Mouse (Mus musculus): ENCODE data around the gene Eme2. TPM values are rescaled to one million over a fixed set of nuclear protein-coding genes. Genes with fewer than 3 reads are reported as not detected.

Gene Eme2
- polyA plus RNA-seq, 1 experiment from 2014 or later: 23.0 TPM

- no peaks in the 10 kb centered on the region for H3K4me1 ChIP-seq (ENCODE audit: control insufficient read depth, insufficient read depth, low read length)
- H3K9me3 ChIP-seq (ENCODE audit: control insufficient read depth, low read length): no peaks in the 10 kb centered on the region
- H3K4me3 ChIP-seq (ENCODE audit: low read depth, low read length): no peak overlapping the region
- no peaks in the 10 kb centered on the region for H3K36me3 ChIP-seq (ENCODE audit: control insufficient read depth, insufficient read depth, low read length)
- H3K9ac ChIP-seq (ENCODE audit: low read depth, low read length): no peak overlapping the region
- WGBS: 36% methylated on average over 1 of the region's 1 CpGs
- ATAC-seq (ENCODE audit: low read depth) (no peak), DNase-seq (ENCODE audit: low spot score) (no peak)
- no peak overlapping the region for H3K4me2 ChIP-seq (ENCODE audit: low read depth, low read length)
- no peak overlapping the region for H3K27ac ChIP-seq (replicated peaks; ENCODE audit: low read depth, low read length)
- no peaks in the 10 kb centered on the region for H3K27me3 ChIP-seq (replicated peaks; ENCODE audit: control insufficient read depth, insufficient read depth, low read length)
Measured at GRCm38 (mm10) chr17:24874405-24874745, 20.5 kb downstream of the Eme2 start.

- Histone ChIP-seq H3K36me3 (ENCODE audit: control insufficient read depth, insufficient read depth, low read length) (no peaks in the 10 kb centered on the region), H3K9ac (ENCODE audit: low read depth, low read length) (no peak overlapping the region), H3K27me3 (replicated peaks; ENCODE audit: control insufficient read depth, insufficient read depth, low read length) (no peaks in the 10 kb centered on the region), H3K4me3 (ENCODE audit: low read depth, low read length) (no peak overlapping the region), H3K27ac (replicated peaks; ENCODE audit: low read depth, low read length) (no peak overlapping the region), H3K4me1 (ENCODE audit: control insufficient read depth, insufficient read depth, low read length) (no peaks in the 10 kb centered on the region), H3K9me3 (ENCODE audit: control insufficient read depth, low read length) (no peaks in the 10 kb centered on the region), H3K4me2 (ENCODE audit: low read depth, low read length) (no peak overlapping the region)
- ATAC-seq (ENCODE audit: low read depth) (no peak), DNase-seq (ENCODE audit: low spot score) (no peak)
- WGBS: 57% methylated on average over 4 of the region's 4 CpGs
Measured at GRCm38 (mm10) chr17:24873695-24874404, 21.0 kb downstream of the Eme2 start.

- Histone ChIP-seq H3K27ac (replicated peaks; ENCODE audit: low read depth, low read length) (no peak overlapping the region), H3K9ac (ENCODE audit: low read depth, low read length) (no peak overlapping the region), H3K4me3 (ENCODE audit: low read depth, low read length) (no peak overlapping the region), H3K36me3 (ENCODE audit: control insufficient read depth, insufficient read depth, low read length) (peaks cover 17% of the 10 kb centered on the region; the same call in 1 of the 2 replicates), H3K4me1 (ENCODE audit: control insufficient read depth, insufficient read depth, low read length) (no peaks in the 10 kb centered on the region), H3K4me2 (ENCODE audit: low read depth, low read length) (no peak overlapping the region), H3K27me3 (replicated peaks; ENCODE audit: control insufficient read depth, insufficient read depth, low read length) (no peaks in the 10 kb centered on the region), H3K9me3 (ENCODE audit: control insufficient read depth, low read length) (no peaks in the 10 kb centered on the region)
- DNase-seq (ENCODE audit: low spot score) (no peak), ATAC-seq (ENCODE audit: low read depth) (no peak)
- WGBS: 89% methylated on average over 10 of the region's 10 CpGs
Measured at GRCm38 (mm10) chr17:24867914-24868313, 27.0 kb downstream of the Eme2 start.

- DNase-seq (ENCODE audit: low spot score) (no peak), ATAC-seq (ENCODE audit: low read depth) (no peak)
- H3K9me3 ChIP-seq (ENCODE audit: control insufficient read depth, low read length): no peaks in the 10 kb centered on the region
- H3K4me1 ChIP-seq (ENCODE audit: control insufficient read depth, insufficient read depth, low read length): no peaks in the 10 kb centered on the region
- peaks cover 36% of the 10 kb centered on the region for H3K36me3 ChIP-seq (ENCODE audit: control insufficient read depth, insufficient read depth, low read length)
- H3K27me3 ChIP-seq (replicated peaks; ENCODE audit: control insufficient read depth, insufficient read depth, low read length): no peaks in the 10 kb centered on the region
- no peak within 1 kb of the TSS; the same call in 1 of the 2 replicates for H3K9ac ChIP-seq (ENCODE audit: low read depth, low read length)
- H3K4me2 ChIP-seq (ENCODE audit: low read depth, low read length): no peak within 1 kb of the TSS
- H3K4me3 ChIP-seq (ENCODE audit: low read depth, low read length): no peak within 1 kb of the TSS
- H3K27ac ChIP-seq (replicated peaks; ENCODE audit: low read depth, low read length): no peak within 1 kb of the TSS
- 85% methylated on average over 8 of the region's 8 CpGs for WGBS
Measured at GRCm38 (mm10) chr17:24865776-24866175, 29.1 kb downstream of the Eme2 start, which contains the start of gene Igfals. Gene Igfals, plus strand, starts transcription at chr17:24865997.

- Histone ChIP-seq H3K4me3 (ENCODE audit: low read depth, low read length) (no peak overlapping the region), H3K27ac (replicated peaks; ENCODE audit: low read depth, low read length) (no peak overlapping the region), H3K36me3 (ENCODE audit: control insufficient read depth, insufficient read depth, low read length) (peaks cover 46% of the 10 kb centered on the region), H3K9ac (ENCODE audit: low read depth, low read length) (no peak overlapping the region), H3K27me3 (replicated peaks; ENCODE audit: control insufficient read depth, insufficient read depth, low read length) (no peaks in the 10 kb centered on the region), H3K9me3 (ENCODE audit: control insufficient read depth, low read length) (no peaks in the 10 kb centered on the region), H3K4me1 (ENCODE audit: control insufficient read depth, insufficient read depth, low read length) (no peaks in the 10 kb centered on the region), H3K4me2 (ENCODE audit: low read depth, low read length) (no peak overlapping the region)
- no peak for DNase-seq (ENCODE audit: low spot score)
- WGBS: 95% methylated on average over 3 of the region's 3 CpGs
- ATAC-seq (ENCODE audit: low read depth): no peak
Measured at GRCm38 (mm10) chr17:24861785-24862184, 33.1 kb downstream of the Eme2 start.

- Histone ChIP-seq H3K4me1 (ENCODE audit: control insufficient read depth, insufficient read depth, low read length) (no peaks in the 10 kb centered on the region), H3K27ac (replicated peaks; ENCODE audit: low read depth, low read length) (no peak overlapping the region), H3K9me3 (ENCODE audit: control insufficient read depth, low read length) (no peaks in the 10 kb centered on the region), H3K4me2 (ENCODE audit: low read depth, low read length) (no peak overlapping the region), H3K27me3 (replicated peaks; ENCODE audit: control insufficient read depth, insufficient read depth, low read length) (no peaks in the 10 kb centered on the region), H3K4me3 (ENCODE audit: low read depth, low read length) (no peak overlapping the region), H3K36me3 (ENCODE audit: control insufficient read depth, insufficient read depth, low read length) (peaks cover 50% of the 10 kb centered on the region), H3K9ac (ENCODE audit: low read depth, low read length) (no peak overlapping the region)
- WGBS: 96% methylated on average over 7 of the region's 8 CpGs
- DNase-seq (ENCODE audit: low spot score): no peak
- ATAC-seq (ENCODE audit: low read depth): no peak
Measured at GRCm38 (mm10) chr17:24860076-24860475, 34.8 kb downstream of the Eme2 start.

- DNase-seq (ENCODE audit: low spot score) (no peak), ATAC-seq (ENCODE audit: low read depth) (no peak)
- no peaks in the 10 kb centered on the region for H3K4me1 ChIP-seq (ENCODE audit: control insufficient read depth, insufficient read depth, low read length)
- no peak overlapping the region for H3K4me2 ChIP-seq (ENCODE audit: low read depth, low read length)
- H3K9ac ChIP-seq (ENCODE audit: low read depth, low read length): no peak overlapping the region
- peaks cover 51% of the 10 kb centered on the region for H3K36me3 ChIP-seq (ENCODE audit: control insufficient read depth, insufficient read depth, low read length)
- WGBS: 83% methylated on average over 6 of the region's 6 CpGs
- no peak overlapping the region for H3K27ac ChIP-seq (replicated peaks; ENCODE audit: low read depth, low read length)
- no peaks in the 10 kb centered on the region for H3K9me3 ChIP-seq (ENCODE audit: control insufficient read depth, low read length)
- no peak overlapping the region for H3K4me3 ChIP-seq (ENCODE audit: low read depth, low read length)
- H3K27me3 ChIP-seq (replicated peaks; ENCODE audit: control insufficient read depth, insufficient read depth, low read length): no peaks in the 10 kb centered on the region
Measured at GRCm38 (mm10) chr17:24858967-24859366, 35.9 kb downstream of the Eme2 start.

- WGBS: 81% methylated on average over 8 of the region's 8 CpGs
- no peak overlapping the region for H3K4me3 ChIP-seq (ENCODE audit: low read depth, low read length)
Measured at GRCm38 (mm10) chr17:24857831-24858470, 36.9 kb downstream of the Eme2 start.

GRCm38 (mm10) chr17:24856589-24856988 is 38.3 kb downstream of the Eme2 start:
- WGBS: 94% methylated on average over 13 of the region's 13 CpGs
- Histone ChIP-seq H3K4me3 (ENCODE audit: low read depth, low read length) (no peak overlapping the region), H3K27ac (replicated peaks; ENCODE audit: low read depth, low read length) (no peak overlapping the region), H3K9ac (ENCODE audit: low read depth, low read length) (no peak overlapping the region), H3K9me3 (ENCODE audit: control insufficient read depth, low read length) (no peaks in the 10 kb centered on the region), H3K36me3 (ENCODE audit: control insufficient read depth, insufficient read depth, low read length) (peaks cover 43% of the 10 kb centered on the region), H3K4me2 (ENCODE audit: low read depth, low read length) (no peak overlapping the region), H3K4me1 (ENCODE audit: control insufficient read depth, insufficient read depth, low read length) (no peaks in the 10 kb centered on the region), H3K27me3 (replicated peaks; ENCODE audit: control insufficient read depth, insufficient read depth, low read length) (peaks cover 3% of the 10 kb centered on the region; the same call in 1 of the 2 replicates)
- ATAC-seq (ENCODE audit: low read depth) (no peak), DNase-seq (ENCODE audit: low spot score) (no peak)

More at GRCm38 (mm10) chr17:24857831-24858470, 36.9 kb downstream of the Eme2 start:
- H3K4me1 ChIP-seq (ENCODE audit: control insufficient read depth, insufficient read depth, low read length): no peaks in the 10 kb centered on the region
- peaks cover 53% of the 10 kb centered on the region for H3K36me3 ChIP-seq (ENCODE audit: control insufficient read depth, insufficient read depth, low read length)
- H3K27ac ChIP-seq (replicated peaks; ENCODE audit: low read depth, low read length): no peak overlapping the region
- DNase-seq (ENCODE audit: low spot score) (no peak), ATAC-seq (ENCODE audit: low read depth) (no peak)
- no peaks in the 10 kb centered on the region for H3K27me3 ChIP-seq (replicated peaks; ENCODE audit: control insufficient read depth, insufficient read depth, low read length)
- H3K9me3 ChIP-seq (ENCODE audit: control insufficient read depth, low read length): no peaks in the 10 kb centered on the region
- H3K9ac ChIP-seq (ENCODE audit: low read depth, low read length): no peak overlapping the region
- H3K4me2 ChIP-seq (ENCODE audit: low read depth, low read length): no peak overlapping the region

Measured in embryonic facial prominence, embryonic 14.5 days (tissue).